Mouse (Mus musculus): ENCODE results near the gene Slc26a5.
A peak's percentile ranks its signal among the peaks of the same experiment; 100 is the strongest.

The Slc26a5 gene

GRCm38 (mm10) chr5:21846616-21847290 is 18.7 kb downstream of the Slc26a5 start:
- TF ChIP-seq GATA4 (IDR thresholded peaks at IDR 0.05; ENCODE audit: insufficient replicate concordance, low read length), result no peak

- TF ChIP-seq GATA4 (IDR thresholded peaks at IDR 0.05; ENCODE audit: insufficient replicate concordance, low read length), result no peak
Observed at GRCm38 (mm10) chr5:21844676-21845075, 20.7 kb downstream of the Slc26a5 start.

- no peak for TF ChIP-seq GATA4 (IDR thresholded peaks at IDR 0.05; ENCODE audit: insufficient replicate concordance, low read length)
Observed at GRCm38 (mm10) chr5:21831761-21832160, 33.6 kb downstream of the Slc26a5 start.

GRCm38 (mm10) chr5:21828855-21829254 is 36.5 kb downstream of the Slc26a5 start:
- TF ChIP-seq GATA4 (IDR thresholded peaks at IDR 0.05; ENCODE audit: insufficient replicate concordance, low read length), result no peak

GRCm38 (mm10) chr5:21827643-21828042 is 37.8 kb downstream of the Slc26a5 start:
- no peak for TF ChIP-seq GATA4 (IDR thresholded peaks at IDR 0.05; ENCODE audit: insufficient replicate concordance, low read length)

- TF ChIP-seq GATA4 (IDR thresholded peaks at IDR 0.05; ENCODE audit: insufficient replicate concordance, low read length), result no peak
Observed at GRCm38 (mm10) chr5:21826370-21826769, 39.0 kb downstream of the Slc26a5 start.

- no peak for TF ChIP-seq GATA4 (IDR thresholded peaks at IDR 0.05; ENCODE audit: insufficient replicate concordance, low read length)
Observed at GRCm38 (mm10) chr5:21813994-21814393, 51.4 kb downstream of the Slc26a5 start.

GRCm38 (mm10) chr5:21810924-21811323 is 54.5 kb downstream of the Slc26a5 start:
- TF ChIP-seq GATA4 (IDR thresholded peaks at IDR 0.05; ENCODE audit: insufficient replicate concordance, low read length), result no peak

- no peak for TF ChIP-seq GATA4 (IDR thresholded peaks at IDR 0.05; ENCODE audit: insufficient replicate concordance, low read length)
Observed at GRCm38 (mm10) chr5:21804837-21805236, 60.6 kb downstream of the Slc26a5 start.

- no peak for TF ChIP-seq GATA4 (IDR thresholded peaks at IDR 0.05; ENCODE audit: insufficient replicate concordance, low read length)
Observed at GRCm38 (mm10) chr5:21803691-21804188, 61.7 kb downstream of the Slc26a5 start.

- no peak for TF ChIP-seq GATA4 (IDR thresholded peaks at IDR 0.05; ENCODE audit: insufficient replicate concordance, low read length)
Observed at GRCm38 (mm10) chr5:21802907-21803306, 62.5 kb downstream of the Slc26a5 start.

GRCm38 (mm10) chr5:21792166-21792565 is 73.2 kb downstream of the Slc26a5 start:
- TF ChIP-seq GATA4 (IDR thresholded peaks at IDR 0.05; ENCODE audit: insufficient replicate concordance, low read length), result no peak

- TF ChIP-seq GATA4 (IDR thresholded peaks at IDR 0.05; ENCODE audit: insufficient replicate concordance, low read length), result no peak
Observed at GRCm38 (mm10) chr5:21789061-21789460, 76.3 kb downstream of the Slc26a5 start.

GRCm38 (mm10) chr5:21787186-21788105 is 78.0 kb downstream of the Slc26a5 start:
- no peak for TF ChIP-seq GATA4 (IDR thresholded peaks at IDR 0.05; ENCODE audit: insufficient replicate concordance, low read length)

- TF ChIP-seq GATA4 (IDR thresholded peaks at IDR 0.05; ENCODE audit: insufficient replicate concordance, low read length), result peak; percentile 47; the same call in 1 of the 2 replicates
Observed at GRCm38 (mm10) chr5:21786258-21787185, 78.9 kb downstream of the Slc26a5 start.

Data from liver, adult (tissue).